Mouse (Mus musculus): ENCODE data around the gene Nebl. TPM values are rescaled to one million over a fixed set of nuclear protein-coding genes. Genes with fewer than 3 reads are reported as not detected.
A peak's percentile ranks its signal among the peaks of the same experiment; 100 is the strongest.

The Nebl gene
- polyA plus RNA-seq, 1 experiment from 2014 or later: 0.64 TPM

DNA sequence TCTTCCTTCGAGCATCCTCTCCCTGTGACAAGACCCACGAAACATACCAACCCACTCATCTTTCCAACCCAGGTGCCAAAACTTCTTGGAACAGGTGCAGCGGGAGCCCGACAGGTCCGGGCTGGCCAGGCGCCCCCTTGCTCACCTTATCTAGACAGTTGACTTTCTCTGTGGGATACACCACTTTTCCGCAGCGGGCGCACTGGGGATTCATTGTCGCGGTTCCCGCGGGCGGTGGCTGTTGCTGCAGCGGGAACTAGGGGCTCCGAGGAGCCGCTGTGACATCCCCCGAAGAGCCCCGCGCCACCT is 662 bp downstream of the Nebl start:
- H3K9ac ChIP-seq (ENCODE audit: low read depth, low read length): peak overlapping the region; percentile 68
- peaks cover 13% of the 10 kb centered on the region for H3K4me1 ChIP-seq (ENCODE audit: control insufficient read depth, insufficient read depth, low read length)
- H3K9me3 ChIP-seq (ENCODE audit: control insufficient read depth, low read length): no peaks in the 10 kb centered on the region
- peaks cover 17% of the 10 kb centered on the region for H3K27me3 ChIP-seq (replicated peaks; ENCODE audit: control insufficient read depth, insufficient read depth, low read length)
- no peak; the same call in 1 of the 2 replicates for ATAC-seq
- H3K36me3 ChIP-seq (ENCODE audit: control insufficient read depth, insufficient read depth, low read length): no peaks in the 10 kb centered on the region
- peak overlapping the region; percentile 99 for H3K4me2 ChIP-seq (ENCODE audit: low read depth, low read length)
- peak overlapping the region; percentile 65 for H3K4me3 ChIP-seq (ENCODE audit: low read length)
- 1% methylated on average over 20 of the region's 20 CpGs for WGBS
- no peak overlapping the region for H3K27ac ChIP-seq (ENCODE audit: low read length)

DNA sequence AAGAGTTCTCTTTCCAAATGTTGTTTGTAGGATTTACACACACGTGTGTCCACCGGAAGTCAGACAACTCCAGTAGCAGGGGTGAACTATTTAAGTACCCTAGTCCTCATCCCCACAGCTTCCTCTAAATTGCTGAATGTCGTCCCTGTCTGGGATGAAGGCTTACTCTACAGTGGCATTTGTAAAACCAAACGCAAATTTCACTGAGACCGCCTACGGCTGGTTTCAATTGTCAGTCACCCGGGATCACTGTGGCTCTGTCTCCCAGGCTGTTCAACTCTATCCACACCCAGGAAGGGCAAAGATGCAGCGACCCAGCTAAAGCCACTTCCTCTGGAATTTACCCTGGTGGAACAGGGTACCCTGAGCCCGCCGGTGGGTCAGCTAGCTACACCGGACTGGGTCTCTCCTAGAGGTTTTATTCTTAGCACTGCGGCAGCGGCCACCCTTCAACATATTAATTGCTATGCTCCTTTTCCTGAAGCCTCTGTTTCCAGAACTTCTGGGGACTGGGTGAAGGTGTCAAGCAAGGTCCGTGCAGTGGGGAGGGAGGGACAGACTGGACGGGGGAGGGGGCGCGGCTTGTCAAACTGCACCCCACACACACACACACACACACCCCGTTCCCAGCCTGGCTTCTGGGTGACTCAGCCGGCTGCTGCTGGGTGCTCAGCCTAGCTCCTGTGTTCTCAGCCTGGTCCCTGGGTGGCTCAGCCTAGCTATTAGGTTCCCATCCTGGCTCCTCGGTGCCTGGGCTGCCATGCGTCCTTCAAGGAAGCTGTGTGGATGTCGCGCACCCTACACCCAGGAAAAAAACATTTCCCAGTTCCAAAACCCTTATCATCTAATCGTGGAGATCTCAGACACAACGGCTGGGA is 1.3 kb downstream of the Nebl start:
- Histone ChIP-seq H3K4me1 (ENCODE audit: control insufficient read depth, insufficient read depth, low read length) (peaks cover 13% of the 10 kb centered on the region), H3K4me3 (ENCODE audit: low read length) (peak overlapping the region; percentile 65), H3K9me3 (ENCODE audit: control insufficient read depth, low read length) (no peaks in the 10 kb centered on the region), H3K4me2 (ENCODE audit: low read depth, low read length) (peak overlapping the region; percentile 99), H3K27me3 (replicated peaks; ENCODE audit: control insufficient read depth, insufficient read depth, low read length) (peaks cover 17% of the 10 kb centered on the region), H3K27ac (ENCODE audit: low read length) (no peak overlapping the region), H3K36me3 (ENCODE audit: control insufficient read depth, insufficient read depth, low read length) (no peaks in the 10 kb centered on the region), H3K9ac (ENCODE audit: low read depth, low read length) (no peak overlapping the region)
- 7% methylated on average over 25 of the region's 25 CpGs for WGBS
- ATAC-seq: peak; percentile 71

DNA sequence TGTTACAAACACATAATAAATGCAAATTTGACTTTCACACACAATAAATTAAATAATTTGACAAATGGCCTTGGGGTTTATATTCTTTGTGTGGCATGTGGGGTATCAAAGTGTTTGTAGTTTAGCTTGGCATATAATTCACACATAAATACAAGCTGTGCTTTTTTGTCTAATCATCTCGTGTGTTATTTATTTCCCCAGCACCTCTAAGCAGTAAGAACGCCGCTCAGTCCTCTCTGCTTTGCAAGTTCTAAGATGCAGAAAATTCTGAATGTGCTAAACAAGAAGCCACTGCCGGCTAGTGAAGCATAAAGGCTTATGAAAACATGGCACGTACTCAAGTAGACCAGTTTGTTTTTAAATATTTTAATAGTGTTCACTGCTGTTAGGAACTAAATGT is 6.9 kb downstream of the Nebl start:
- Histone ChIP-seq H3K4me1 (ENCODE audit: control insufficient read depth, insufficient read depth, low read length) (no peaks in the 10 kb centered on the region), H3K27ac (ENCODE audit: low read length) (no peak overlapping the region), H3K4me3 (ENCODE audit: low read length) (no peak overlapping the region), H3K9ac (ENCODE audit: low read depth, low read length) (no peak overlapping the region), H3K4me2 (ENCODE audit: low read depth, low read length) (no peak overlapping the region), H3K9me3 (ENCODE audit: control insufficient read depth, low read length) (no peaks in the 10 kb centered on the region), H3K27me3 (replicated peaks; ENCODE audit: control insufficient read depth, insufficient read depth, low read length) (no peaks in the 10 kb centered on the region), H3K36me3 (ENCODE audit: control insufficient read depth, insufficient read depth, low read length) (no peaks in the 10 kb centered on the region)
- ATAC-seq: no peak
- WGBS: 75% methylated on average over 5 of the region's 5 CpGs

DNA sequence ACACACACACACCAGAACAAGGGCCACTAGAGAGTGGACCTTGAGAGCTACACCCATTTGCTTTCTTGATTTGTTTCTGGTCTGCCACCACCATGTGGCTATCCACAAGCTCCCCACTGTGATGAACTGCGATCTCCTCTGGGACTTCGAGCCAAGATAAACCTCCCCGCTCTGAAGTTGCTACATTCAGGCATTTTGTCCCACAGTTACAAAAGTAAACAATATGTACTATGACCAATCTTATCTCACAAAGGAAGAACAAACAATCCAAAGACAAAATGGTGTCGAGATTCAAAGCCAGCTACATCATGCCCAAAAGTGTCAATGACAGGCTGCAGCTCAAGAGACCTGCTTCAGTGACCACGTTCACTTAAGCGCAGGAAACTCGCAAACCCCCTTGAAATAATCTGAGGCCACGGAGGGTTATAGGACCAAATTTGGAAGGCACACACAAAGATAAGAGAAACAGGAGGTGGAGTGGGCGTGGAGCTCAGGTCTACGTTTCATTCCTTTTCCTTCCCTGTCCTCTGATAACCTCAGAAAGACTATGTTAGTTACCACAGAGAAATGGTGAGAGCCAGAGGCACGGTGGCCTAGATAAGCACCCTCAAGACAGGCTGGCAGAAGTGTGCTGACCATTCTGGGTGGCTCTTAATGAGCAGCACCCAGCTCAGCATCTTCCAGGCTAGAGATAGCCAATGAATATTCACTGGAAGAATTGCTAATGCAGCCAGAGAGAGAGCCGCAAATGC is 7.8 kb downstream of the Nebl start:
- WGBS: 62% methylated on average over 12 of the region's 12 CpGs
- H3K4me3 ChIP-seq (ENCODE audit: low read length): no peak overlapping the region
- no peaks in the 10 kb centered on the region for H3K9me3 ChIP-seq (ENCODE audit: control insufficient read depth, low read length)
- H3K27ac ChIP-seq (ENCODE audit: low read length): no peak overlapping the region
- no peaks in the 10 kb centered on the region for H3K27me3 ChIP-seq (replicated peaks; ENCODE audit: control insufficient read depth, insufficient read depth, low read length)
- no peaks in the 10 kb centered on the region for H3K4me1 ChIP-seq (ENCODE audit: control insufficient read depth, insufficient read depth, low read length)
- no peak for ATAC-seq
- H3K4me2 ChIP-seq (ENCODE audit: low read depth, low read length): no peak overlapping the region
- H3K36me3 ChIP-seq (ENCODE audit: control insufficient read depth, insufficient read depth, low read length): no peaks in the 10 kb centered on the region
- H3K9ac ChIP-seq (ENCODE audit: low read depth, low read length): no peak overlapping the region

DNA sequence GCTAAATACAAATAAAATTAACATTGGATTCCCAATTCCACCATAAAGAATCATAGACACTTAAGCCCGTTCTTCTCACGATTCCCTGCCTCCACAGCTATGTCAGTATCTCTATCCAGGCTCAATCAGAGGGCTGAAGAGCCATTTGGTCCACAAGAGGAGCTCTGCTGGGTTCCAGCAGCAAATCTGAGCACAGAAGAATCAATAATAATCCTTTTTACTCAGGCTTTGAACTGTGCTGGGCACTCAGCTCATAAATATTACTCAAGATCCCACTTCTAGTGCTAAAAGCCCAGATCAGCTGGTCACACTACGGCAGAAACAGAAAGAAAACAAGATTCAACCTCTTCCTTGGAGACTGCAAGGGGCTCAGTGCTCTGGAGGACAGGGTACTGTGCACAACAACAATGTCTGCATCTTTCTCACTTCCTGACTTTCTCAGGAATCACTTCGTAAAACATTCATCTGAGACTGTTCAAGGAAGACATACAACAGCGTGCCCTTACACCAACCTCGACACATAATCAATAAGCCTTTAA is 10.0 kb downstream of the Nebl start:
- Histone ChIP-seq H3K36me3 (ENCODE audit: control insufficient read depth, insufficient read depth, low read length) (no peaks in the 10 kb centered on the region), H3K9me3 (ENCODE audit: control insufficient read depth, low read length) (no peaks in the 10 kb centered on the region), H3K4me3 (ENCODE audit: low read length) (no peak overlapping the region), H3K4me2 (ENCODE audit: low read depth, low read length) (no peak overlapping the region), H3K27me3 (replicated peaks; ENCODE audit: control insufficient read depth, insufficient read depth, low read length) (no peaks in the 10 kb centered on the region), H3K9ac (ENCODE audit: low read depth, low read length) (no peak overlapping the region), H3K27ac (ENCODE audit: low read length) (no peak overlapping the region), H3K4me1 (ENCODE audit: control insufficient read depth, insufficient read depth, low read length) (no peaks in the 10 kb centered on the region)
- 57% methylated on average over 6 of the region's 6 CpGs for WGBS
- no peak for ATAC-seq

DNA sequence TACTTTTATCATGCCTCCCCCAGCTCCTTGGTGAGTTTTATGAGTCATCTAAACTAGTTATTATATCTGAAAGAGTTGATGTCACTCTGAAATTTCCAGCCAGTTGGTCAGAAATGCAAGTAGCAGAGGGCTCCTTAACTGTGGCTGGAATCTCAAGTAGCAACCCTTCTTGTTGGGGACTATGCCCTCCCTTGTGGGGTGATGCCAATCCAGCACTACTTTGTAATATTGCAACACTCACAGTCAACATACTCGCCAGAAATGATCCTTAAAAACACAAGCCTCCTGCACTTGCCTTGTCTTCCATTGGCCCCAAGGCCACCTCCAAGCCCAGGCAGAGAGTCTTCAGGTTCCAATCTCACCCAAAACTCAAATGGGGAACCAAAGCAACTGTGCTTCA is 13.0 kb downstream of the Nebl start:
- Histone ChIP-seq H3K4me2 (ENCODE audit: low read depth, low read length) (no peak overlapping the region), H3K27me3 (replicated peaks; ENCODE audit: control insufficient read depth, insufficient read depth, low read length) (no peaks in the 10 kb centered on the region), H3K36me3 (ENCODE audit: control insufficient read depth, insufficient read depth, low read length) (no peaks in the 10 kb centered on the region), H3K4me1 (ENCODE audit: control insufficient read depth, insufficient read depth, low read length) (no peaks in the 10 kb centered on the region), H3K9me3 (ENCODE audit: control insufficient read depth, low read length) (no peaks in the 10 kb centered on the region), H3K4me3 (ENCODE audit: low read length) (no peak overlapping the region), H3K27ac (ENCODE audit: low read length) (no peak overlapping the region), H3K9ac (ENCODE audit: low read depth, low read length) (no peak overlapping the region)
- 79% methylated on average over 1 of the region's 1 CpGs for WGBS
- no peak for ATAC-seq

DNA sequence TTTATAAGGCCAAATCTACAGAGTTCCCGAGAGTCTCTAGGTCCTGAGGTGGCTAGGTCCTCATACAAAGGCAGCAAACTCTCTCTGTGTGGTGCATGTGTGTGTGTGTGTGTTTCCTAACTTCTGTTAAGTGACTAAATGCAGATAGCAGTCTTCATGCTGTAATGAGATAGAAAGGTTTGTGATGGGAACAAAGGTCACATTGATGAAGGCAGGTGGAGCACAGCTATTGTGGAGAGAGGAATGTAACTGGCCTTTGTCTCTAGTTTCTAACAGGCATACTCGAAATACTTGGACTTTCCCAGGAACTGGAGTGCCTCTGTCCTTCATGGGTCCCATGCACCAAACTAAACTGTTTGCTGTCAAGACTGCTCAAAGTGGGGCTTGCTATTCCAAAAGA is 14.1 kb downstream of the Nebl start:
- WGBS: 39% methylated on average over 2 of the region's 2 CpGs
- Histone ChIP-seq H3K36me3 (ENCODE audit: control insufficient read depth, insufficient read depth, low read length) (no peaks in the 10 kb centered on the region), H3K9me3 (ENCODE audit: control insufficient read depth, low read length) (no peaks in the 10 kb centered on the region), H3K4me3 (ENCODE audit: low read length) (no peak overlapping the region), H3K4me2 (ENCODE audit: low read depth, low read length) (no peak overlapping the region), H3K27ac (ENCODE audit: low read length) (no peak overlapping the region), H3K9ac (ENCODE audit: low read depth, low read length) (no peak overlapping the region), H3K27me3 (replicated peaks; ENCODE audit: control insufficient read depth, insufficient read depth, low read length) (no peaks in the 10 kb centered on the region), H3K4me1 (ENCODE audit: control insufficient read depth, insufficient read depth, low read length) (no peaks in the 10 kb centered on the region)
- peak; percentile 55; the same call in 1 of the 2 replicates for ATAC-seq

DNA sequence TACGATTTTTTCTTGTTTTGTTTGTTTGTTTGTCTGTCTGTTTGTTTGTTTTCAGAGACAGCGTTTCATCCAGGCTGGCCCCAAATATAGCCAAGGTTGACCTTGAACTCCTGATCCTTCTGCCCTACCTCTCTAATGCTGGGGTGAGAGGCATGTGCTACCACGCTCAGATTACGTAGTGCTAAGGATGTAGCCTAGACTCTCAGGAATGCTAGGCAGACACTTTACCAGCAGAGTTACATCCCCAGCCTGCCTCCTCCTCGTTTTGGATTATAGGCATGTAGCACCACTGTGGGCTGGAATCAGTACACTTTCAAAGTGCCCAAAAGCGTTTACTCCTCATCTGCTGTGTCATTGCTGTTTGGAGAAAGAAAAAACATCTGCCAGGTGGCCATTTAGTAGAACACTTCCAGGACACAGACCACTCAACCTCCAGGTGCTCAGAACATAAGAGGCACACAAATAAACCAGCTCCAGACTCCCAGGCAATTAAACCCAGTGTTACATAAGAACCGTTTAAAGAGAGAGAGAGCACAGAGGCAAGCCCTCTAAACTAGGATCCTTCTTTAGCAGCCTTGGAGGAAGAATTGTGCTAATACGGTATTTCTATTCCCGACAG is 16.0 kb downstream of the Nebl start:
- ATAC-seq: no peak
- no peak overlapping the region for H3K9ac ChIP-seq (ENCODE audit: low read depth, low read length)
- no peaks in the 10 kb centered on the region for H3K9me3 ChIP-seq (ENCODE audit: control insufficient read depth, low read length)
- H3K4me2 ChIP-seq (ENCODE audit: low read depth, low read length): no peak overlapping the region
- no peak overlapping the region for H3K27ac ChIP-seq (ENCODE audit: low read length)
- no peak overlapping the region for H3K4me3 ChIP-seq (ENCODE audit: low read length)
- no peaks in the 10 kb centered on the region for H3K36me3 ChIP-seq (ENCODE audit: control insufficient read depth, insufficient read depth, low read length)
- WGBS: 72% methylated on average over 9 of the region's 9 CpGs
- no peaks in the 10 kb centered on the region for H3K27me3 ChIP-seq (replicated peaks; ENCODE audit: control insufficient read depth, insufficient read depth, low read length)
- H3K4me1 ChIP-seq (ENCODE audit: control insufficient read depth, insufficient read depth, low read length): no peaks in the 10 kb centered on the region

DNA sequence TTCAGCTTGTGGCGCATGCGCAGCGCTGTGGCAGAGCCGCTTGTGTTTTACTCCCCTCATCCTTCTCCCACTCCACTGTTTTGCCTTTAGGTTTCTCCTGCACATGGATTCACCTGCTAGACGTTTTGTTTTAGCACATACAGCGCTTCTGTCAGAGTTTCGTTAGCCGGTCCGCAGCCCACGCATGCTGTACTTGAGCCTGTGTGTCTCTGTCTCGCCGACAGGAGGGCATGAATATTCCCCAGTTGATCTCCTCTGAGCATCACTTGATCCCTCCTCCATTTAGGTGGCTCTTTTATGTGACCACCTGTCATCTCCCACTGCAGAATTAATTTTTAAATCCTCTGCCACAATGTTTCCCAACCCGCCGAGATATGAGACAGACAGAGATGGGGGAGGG is 16.6 kb downstream of the Nebl start:
- H3K9ac ChIP-seq (ENCODE audit: low read depth, low read length): no peak overlapping the region
- H3K4me3 ChIP-seq (ENCODE audit: low read length): no peak overlapping the region
- 87% methylated on average over 14 of the region's 14 CpGs for WGBS
- H3K4me1 ChIP-seq (ENCODE audit: control insufficient read depth, insufficient read depth, low read length): no peaks in the 10 kb centered on the region
- H3K27ac ChIP-seq (ENCODE audit: low read length): no peak overlapping the region
- H3K27me3 ChIP-seq (replicated peaks; ENCODE audit: control insufficient read depth, insufficient read depth, low read length): no peaks in the 10 kb centered on the region
- no peaks in the 10 kb centered on the region for H3K36me3 ChIP-seq (ENCODE audit: control insufficient read depth, insufficient read depth, low read length)
- no peak for ATAC-seq
- H3K9me3 ChIP-seq (ENCODE audit: control insufficient read depth, low read length): no peaks in the 10 kb centered on the region
- H3K4me2 ChIP-seq (ENCODE audit: low read depth, low read length): no peak overlapping the region

Measured in intestine, embryonic 16.5 days (tissue).